Mouse (Mus musculus) heart, embryonic 15.5 days (tissue): ENCODE results near the gene Aadat. TPM values are rescaled to one million over a fixed set of nuclear protein-coding genes. Genes with fewer than 3 reads are reported as not detected.
"Not testable (repeated sequence)": the region's sequence is repeated elsewhere in the genome, so short reads cannot be mapped to it uniquely, and the experiment has no call there.

Source experiments
- ATAC-seq: fragments of 200-750 bp; cut with Nextera tagmentation; replicated peaks from 2 replicates; pipeline ENCODE4 v1.8.0; 2017; ENCODE audit warnings: low read depth, moderate TSS enrichment; ENCODE audit not compliant: insufficient number of reproducible peaks, insufficient read depth, low FRiP score
- H3K27ac ChIP-seq: fragments of 300-500 bp; sonication (generic); 2 replicates; pipeline ENCODE4 v1.5.1; 2015; ENCODE audit warnings: mild to moderate bottlenecking, inconsistent platforms
- H3K27me3 ChIP-seq: fragments of 300-500 bp; sonication (generic); 2 replicates; pipeline ENCODE4 v1.6.1; 2015; ENCODE audit warnings: inconsistent platforms
- H3K36me3 ChIP-seq: fragments of 300-500 bp; sonication (generic); 2 replicates; pipeline ENCODE4 v1.6.1; 2015; ENCODE audit warnings: mild to moderate bottlenecking, inconsistent platforms
- H3K4me1 ChIP-seq: fragments of 300-500 bp; sonication (generic); replicated peaks from 2 replicates; pipeline ENCODE4 v1.6.1; 2015; ENCODE audit warnings: inconsistent platforms
- H3K4me2 ChIP-seq: fragments of 300-500 bp; sonication (generic); 2 replicates; pipeline ENCODE4 v1.6.1; 2015; ENCODE audit warnings: inconsistent platforms, mild to moderate bottlenecking, moderate library complexity
- H3K4me3 ChIP-seq: fragments of 300-500 bp; sonication (generic); 2 replicates; pipeline ENCODE4 v1.5.1; 2015; ENCODE audit warnings: mild to moderate bottlenecking, inconsistent platforms
- H3K9ac ChIP-seq: fragments of 300-500 bp; sonication (generic); 2 replicates; pipeline ENCODE4 v1.6.1; 2015; ENCODE audit warnings: mild to moderate bottlenecking, inconsistent platforms
- H3K9me3 ChIP-seq: fragments of 300-500 bp; sonication (generic); replicated peaks from 2 replicates; pipeline ENCODE4 v1.6.1; 2016; ENCODE audit warnings: inconsistent platforms
- WGBS: fragments of 180-500 bp; shearing (Covaris S2); methylation state at CpG from one replicate; pipeline ENCODE4 v1.1.7; 2015; ENCODE audit warnings: mixed read lengths; 5-methylcytosine and 5-hydroxymethylcytosine counted together
- polyA plus RNA-seq: library from polyadenylated mRNA; unstranded; fragments of >200 nt; fragmentation: Nextera tagmentation; extraction: Ambion mirVana; gene quantifications from 2 replicates; pipeline ENCODE4 v1.2.1, GENCODE M21; 2015

Aadat gene
- polyA plus RNA-seq, 1 experiment from 2014 or later = not detected

DNA sequence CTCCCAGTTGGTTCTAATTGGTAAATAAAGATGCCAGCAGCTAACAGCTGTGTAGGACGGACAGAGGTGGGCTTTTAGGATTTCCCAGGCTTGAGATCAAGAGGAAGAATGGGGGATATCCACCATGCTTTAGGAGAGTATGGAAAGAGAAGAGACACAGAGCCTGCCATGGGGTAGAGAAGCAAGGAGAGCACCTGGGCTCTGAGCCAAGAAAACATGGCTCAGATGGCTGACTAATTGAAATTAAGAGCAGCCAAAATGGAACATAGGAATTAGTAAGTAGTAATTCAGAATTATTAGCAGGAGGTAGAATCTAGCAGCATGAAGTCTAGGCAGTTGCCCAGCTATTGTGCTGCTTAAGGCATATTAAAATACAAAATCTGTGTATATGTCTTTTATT, 71.5 kb downstream of the Aadat start:
- WGBS = 67% methylated on average over 1 of the region's 1 CpGs
- H3K36me3 ChIP-seq = no peaks in the 10 kb centered on the region
- no peaks in the 10 kb centered on the region for H3K27me3 ChIP-seq
- no peak overlapping the region for H3K4me2 ChIP-seq
- ATAC-seq = no peak
- H3K9me3 ChIP-seq = no peaks in the 10 kb centered on the region
- H3K4me3 ChIP-seq = no peak overlapping the region
- no peak overlapping the region for H3K9ac ChIP-seq
- no peaks in the 10 kb centered on the region for H3K4me1 ChIP-seq
- no peak overlapping the region for H3K27ac ChIP-seq

DNA sequence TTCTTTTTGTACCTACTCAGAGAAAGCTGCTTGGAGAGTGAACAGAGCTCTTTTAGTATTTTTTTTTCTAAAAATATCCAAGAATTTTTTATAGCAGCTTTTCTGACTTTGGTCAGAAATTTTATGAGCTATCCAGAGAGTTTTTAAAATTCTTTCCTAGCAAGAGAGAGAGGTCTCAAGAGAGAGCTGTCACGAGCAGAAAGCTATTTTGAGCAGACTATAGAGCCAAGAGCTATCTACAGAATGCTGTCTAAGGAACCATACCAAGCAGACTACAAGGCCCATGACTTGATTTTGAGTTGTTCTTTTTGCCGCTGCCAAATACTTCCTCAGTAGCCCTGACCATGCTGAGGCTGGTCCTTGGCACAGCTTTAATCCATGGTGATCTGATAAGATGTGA, 77.6 kb downstream of the Aadat start:
- H3K4me3 ChIP-seq = no peak overlapping the region
- H3K36me3 ChIP-seq = no peaks in the 10 kb centered on the region
- 35% methylated on average over 2 of the region's 2 CpGs for WGBS
- no peak for ATAC-seq
- no peak overlapping the region for H3K27ac ChIP-seq
- H3K4me2 ChIP-seq = no peak overlapping the region
- H3K9me3 ChIP-seq = no peaks in the 10 kb centered on the region
- no peak overlapping the region for H3K9ac ChIP-seq
- no peaks in the 10 kb centered on the region for H3K4me1 ChIP-seq
- no peaks in the 10 kb centered on the region for H3K27me3 ChIP-seq

- H3K4me2 ChIP-seq, ATAC-seq, H3K27ac ChIP-seq, H3K36me3 ChIP-seq, H3K9me3 ChIP-seq, H3K27me3 ChIP-seq, H3K4me1 ChIP-seq, H3K9ac ChIP-seq, H3K4me3 ChIP-seq: not testable (repeated sequence)
- WGBS = 79% methylated on average over 29 of the region's 29 CpGs
These were observed 85.8 kb downstream of the Aadat start for GRCm38 (mm10) chr8:60591352-60592105.

- H3K4me2 ChIP-seq = no peak overlapping the region
- no peak overlapping the region for H3K27ac ChIP-seq
- H3K9me3 ChIP-seq = no peaks in the 10 kb centered on the region
- H3K4me3 ChIP-seq = no peak overlapping the region
- WGBS = 63% methylated on average over 3 of the region's 3 CpGs
- no peak overlapping the region for H3K9ac ChIP-seq
- no peaks in the 10 kb centered on the region for H3K27me3 ChIP-seq
- H3K4me1 ChIP-seq = no peaks in the 10 kb centered on the region
- H3K36me3 ChIP-seq = no peaks in the 10 kb centered on the region
- ATAC-seq = no peak
These were observed 89.0 kb downstream of the Aadat start for GRCm38 (mm10) chr8:60594761-60595160.

Other genes starting within 250 kb of the Aadat start
- not detected in 2 replicates for gene Gm10283, start 2.7 kb upstream of the Aadat start, polyA plus RNA-seq
- gene Mfap3l, start 126.9 kb downstream of the Aadat start, polyA plus RNA-seq = 0.67 and 0.96 TPM in 2 replicates